Mouse (Mus musculus) CD4-positive, CD25-positive, alpha-beta regulatory T cell, adult 4 months (primary cell): ENCODE results near the gene Proca1. TPM values are rescaled to one million over a fixed set of nuclear protein-coding genes. Genes with fewer than 3 reads are reported as not detected.

Experiments
- ATAC-seq: one replicate; pipeline ENCODE4 v1.8.0; 2017
- polyA plus RNA-seq, 2 experiments: library from polyadenylated mRNA; unstranded; fragments of 100-300 nt; shearing (Covaris generic); gene quantifications; one replicate each; pipeline ENCODE4 v1.2.1; 2017

Gene Proca1
- polyA plus RNA-seq, 2 experiments from 2014 or later, result 2.2 to 6.0 TPM

DNA sequence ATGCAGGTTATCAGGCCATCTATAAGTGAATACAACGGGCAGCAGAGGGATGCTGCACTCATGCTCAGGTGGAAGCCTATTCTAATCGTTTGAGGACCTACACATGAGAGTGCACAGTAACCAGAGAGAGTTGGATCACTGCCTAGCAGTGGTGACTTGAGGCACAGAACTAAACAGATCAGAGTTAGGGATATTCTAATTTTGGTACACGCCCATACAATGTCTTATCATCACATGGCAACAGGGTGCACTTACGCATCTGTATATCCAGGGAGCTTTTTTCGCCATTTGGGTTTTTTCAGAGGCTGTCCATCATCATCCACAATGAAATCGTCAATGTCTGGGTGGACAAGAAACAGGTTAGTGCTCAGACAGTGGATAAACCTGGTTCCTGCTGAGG, 38.3 kb downstream of the Proca1 start:
- ATAC-seq, result no peak

GRCm38 (mm10) chr11:78240193-78240857, 47.1 kb downstream of the Proca1 start:
- ATAC-seq, result no peak

- ATAC-seq, result peak; percentile 10
These were observed 52.1 kb downstream of the Proca1 start for GRCm38 (mm10) chr11:78245261-78245626.

DNA sequence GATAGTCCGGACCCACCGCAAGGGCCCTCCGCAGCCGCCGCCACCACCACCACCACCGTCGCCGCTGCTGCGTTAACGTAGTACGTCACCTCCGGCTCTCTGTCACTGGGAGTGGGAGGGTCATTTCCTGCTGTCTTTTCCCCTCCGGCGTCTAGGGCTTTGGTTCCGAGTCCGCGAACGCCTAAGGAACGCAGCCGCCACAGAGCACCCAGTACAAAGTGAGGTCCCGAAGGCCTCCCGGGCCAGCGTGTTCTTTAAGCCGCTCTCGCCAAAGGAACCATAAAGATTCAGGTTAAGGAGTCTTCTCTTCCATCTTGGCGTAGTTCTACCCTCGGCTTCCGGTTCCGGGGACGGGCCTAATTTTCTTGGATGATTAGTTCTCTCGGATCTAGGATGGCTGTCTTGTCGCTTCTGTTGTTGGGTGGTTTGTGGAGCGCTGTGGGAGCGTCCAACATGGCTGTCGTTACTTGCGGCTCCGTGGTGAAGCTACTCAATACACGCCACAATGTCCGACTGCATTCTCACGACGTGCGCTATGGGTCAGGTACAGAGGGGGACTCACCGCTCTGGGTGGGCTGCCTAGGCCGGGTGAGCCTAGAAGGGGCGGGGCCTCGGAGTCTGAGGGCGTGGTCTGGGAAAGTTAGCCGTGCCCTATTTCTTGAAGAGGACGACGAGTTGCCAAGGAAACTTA, 52.6 kb downstream of the Proca1 start, which contains the start of the genes Sdf2 and Supt6:
Gene Sdf2, plus strand, starts transcription at position 120 of the 691 bp plus-strand sequence.
Gene Supt6, minus strand, starts transcription at position 361 of the 691 bp plus-strand sequence.
- peak; percentile 84 for ATAC-seq

- no peak for ATAC-seq
These were observed 53.3 kb downstream of the Proca1 start for GRCm38 (mm10) chr11:78246318-78247011.

GRCm38 (mm10) chr11:78247012-78247348, 53.8 kb downstream of the Proca1 start:
- ATAC-seq, result no peak

- ATAC-seq, result no peak
These were observed 54.5 kb downstream of the Proca1 start for GRCm38 (mm10) chr11:78247727-78248140.

Other genes starting within 250 kb of the Proca1 start
- 10 to 100 TPM; 28.5 to 31.9 TPM for gene Phf12, start 210.6 kb upstream of the Proca1 start, polyA plus RNA-seq
- 1 to 10 TPM; 1.0 to 2.5 TPM for gene Dhrs13, start 161.1 kb upstream of the Proca1 start, polyA plus RNA-seq
- 10 to 100 TPM; 20.2 to 26.1 TPM for gene Flot2, start 155.5 kb upstream of the Proca1 start, polyA plus RNA-seq
- 10 to 100 TPM; 39.9 to 61.8 TPM for gene Eral1, start 113.0 kb upstream of the Proca1 start, polyA plus RNA-seq
- 10 to 100 TPM; 11.0 to 14.9 TPM for gene Fam222b, start 98.7 kb upstream of the Proca1 start, polyA plus RNA-seq
- gene Traf4, start 27.8 kb upstream of the Proca1 start, polyA plus RNA-seq, result 1 to 10 TPM; 3.3 to 6.7 TPM
- gene Nek8, start 16.7 kb upstream of the Proca1 start, polyA plus RNA-seq, result 10 to 100 TPM; 10.4 to 12.2 TPM
- 1 to 10 TPM; 2.9 to 3.6 TPM for gene Tlcd1, start 16.7 kb upstream of the Proca1 start, polyA plus RNA-seq
- gene Rpl23a, start 9.8 kb upstream of the Proca1 start, polyA plus RNA-seq, result 1,000 to 10,000 TPM; 3,408 to 3,991 TPM
- gene Rab34, start 5.0 kb upstream of the Proca1 start, polyA plus RNA-seq, result not detected
- gene Sdf2, start 52.4 kb downstream of the Proca1 start, polyA plus RNA-seq, result 100 to 1,000 TPM in 1 of 2 experiments, 10 to 100 TPM in 1; 95.5 to 102 TPM
- gene Supt6, start 52.6 kb downstream of the Proca1 start, polyA plus RNA-seq, result 10 to 100 TPM; 18.2 to 32.4 TPM
- 10 to 100 TPM; 34.2 to 48.1 TPM for gene 2610507B11Rik, start 68.4 kb downstream of the Proca1 start, polyA plus RNA-seq
- under 1 TPM in 1 of 2 experiments, not detected in 1; 0.63 TPM for gene BC030499, start 97.4 kb downstream of the Proca1 start, polyA plus RNA-seq
- gene Spag5, start 108.1 kb downstream of the Proca1 start, polyA plus RNA-seq, result 1 to 10 TPM; 2.8 to 4.3 TPM
- gene Aldoc, start 129.6 kb downstream of the Proca1 start, polyA plus RNA-seq, result 10 to 100 TPM; 10.9 to 14.9 TPM
- 100 to 1,000 TPM in 1 of 2 experiments, 10 to 100 TPM in 1; 64.1 to 119 TPM for gene Pigs, start 135.0 kb downstream of the Proca1 start, polyA plus RNA-seq
- 10 to 100 TPM; 11.6 to 13.1 TPM for gene Unc119, start 150.1 kb downstream of the Proca1 start, polyA plus RNA-seq
- gene Foxn1, start 193.2 kb downstream of the Proca1 start, polyA plus RNA-seq, result under 1 TPM in 1 of 2 experiments, not detected in 1; 0.09 TPM
- gene Slc13a2, start 228.8 kb downstream of the Proca1 start, polyA plus RNA-seq, result not detected